Mouse (Mus musculus) G1E-ER4 (cell line): Measurements from ENCODE around the gene Pold4. TPM values are rescaled to one million over a fixed set of nuclear protein-coding genes. Genes with fewer than 3 reads are reported as not detected.

Source experiments
- GATA1 ChIP-seq: IDR thresholded peaks from one replicate; pipeline ENCODE4 v1.8.0; 2012; ENCODE audit warnings: low read length, inconsistent platforms
- polyA plus RNA-seq: library from polyadenylated mRNA; stranded (reverse); fragments of >175 nt; gene quantifications from 2 replicates; pipeline ENCODE4 v1.2.3, GENCODE M21; 2012

Pold4 gene
- polyA plus RNA-seq, 1 experiment = 24.7 TPM

DNA sequence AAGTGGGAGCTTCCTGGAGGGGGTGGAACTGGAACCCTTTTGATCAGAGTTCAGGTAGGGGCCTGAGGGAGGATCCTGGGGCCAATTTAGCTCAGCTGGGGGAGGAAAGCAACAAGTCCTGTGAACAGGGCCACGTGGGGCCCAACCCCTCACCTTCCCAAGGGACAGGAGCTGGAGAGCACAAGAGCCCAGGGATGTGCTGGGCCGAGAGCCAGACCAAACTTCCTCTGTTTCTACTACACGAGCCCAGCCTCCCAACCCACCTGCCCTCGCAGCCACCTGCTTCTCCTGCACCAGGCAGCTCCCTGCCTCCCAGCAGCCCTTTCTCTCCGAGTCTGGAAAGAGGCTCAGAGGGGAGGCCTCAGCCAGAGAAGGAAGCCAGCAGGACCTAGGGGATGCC lies 35.2 kb upstream of the Pold4 start:
- no peak for TF ChIP-seq GATA1

DNA sequence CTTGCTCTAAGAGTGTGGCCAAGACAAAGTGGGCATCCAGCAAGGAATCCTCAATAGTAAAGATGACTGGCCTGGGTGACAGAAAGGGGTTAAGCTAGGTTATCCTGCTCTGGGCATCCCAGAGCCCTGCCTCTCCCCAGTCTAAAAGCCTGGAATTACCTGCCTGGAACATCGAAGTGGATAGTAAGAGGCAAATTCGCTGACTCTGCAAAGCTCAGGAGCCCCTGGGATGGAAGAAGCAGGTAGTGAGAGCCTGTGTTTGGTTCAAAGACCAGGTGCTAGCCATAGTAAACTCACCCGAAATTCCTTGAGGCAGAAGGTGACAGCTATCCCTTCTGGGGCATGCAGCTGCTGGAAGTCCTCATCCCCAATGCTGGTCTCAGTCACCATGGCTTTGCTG lies 34.5 kb upstream of the Pold4 start:
- no peak for TF ChIP-seq GATA1

DNA sequence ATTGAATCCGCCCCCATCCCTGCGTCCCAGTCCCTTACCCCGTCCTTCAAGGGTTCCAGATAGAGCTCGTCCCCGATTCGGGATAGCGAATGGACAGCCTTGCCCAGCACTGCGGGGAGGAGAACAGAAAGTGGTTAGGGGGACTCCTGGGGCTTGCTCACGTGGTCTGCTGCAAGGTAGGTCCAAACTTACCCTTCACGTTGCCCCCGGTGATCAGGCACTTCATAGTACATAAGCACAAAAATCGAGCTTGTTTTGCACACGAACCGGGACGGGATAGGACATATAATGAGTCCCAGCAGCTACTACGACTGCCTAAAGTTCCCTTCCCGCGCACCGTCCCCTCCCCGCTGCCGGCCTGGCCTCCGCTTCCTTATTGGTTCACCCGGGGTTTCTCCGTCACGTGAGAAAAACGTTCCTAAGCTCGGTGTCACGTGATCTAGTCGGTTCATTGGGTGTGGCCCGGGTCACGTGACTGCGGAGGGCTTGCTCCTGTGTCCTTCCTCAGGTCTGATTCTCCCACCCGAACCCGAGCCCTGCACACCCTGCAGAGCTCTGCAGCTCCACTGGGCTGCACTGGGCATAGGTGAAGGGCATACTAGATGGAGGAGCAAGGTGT lies 30.3 kb upstream of the Pold4 start, which contains the start of gene Rad9a:
TSS of gene Rad9a (minus strand) at position 372 of the 619 bp plus-strand sequence.
- TF ChIP-seq GATA1 = no peak

DNA sequence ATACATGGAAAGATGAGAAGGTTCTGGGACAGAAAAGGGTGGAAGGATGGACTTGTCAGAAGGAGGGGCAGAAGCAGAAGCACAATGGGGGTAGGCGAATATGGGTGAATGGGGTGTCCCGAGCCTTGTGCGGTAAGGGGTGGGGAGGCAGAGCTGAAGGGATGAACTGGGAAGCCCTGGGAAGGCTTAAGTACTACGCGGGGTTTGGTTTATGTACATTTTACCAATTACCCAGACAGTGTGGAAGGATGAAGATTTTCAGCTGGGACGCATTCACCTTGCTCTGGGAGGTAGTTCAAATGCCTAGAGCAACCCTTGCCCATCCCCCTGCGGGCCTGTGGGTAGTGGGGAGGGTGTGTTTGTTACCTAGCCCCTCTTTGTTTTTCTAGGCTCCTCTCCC lies 29.6 kb upstream of the Pold4 start:
- TF ChIP-seq GATA1 = no peak

DNA sequence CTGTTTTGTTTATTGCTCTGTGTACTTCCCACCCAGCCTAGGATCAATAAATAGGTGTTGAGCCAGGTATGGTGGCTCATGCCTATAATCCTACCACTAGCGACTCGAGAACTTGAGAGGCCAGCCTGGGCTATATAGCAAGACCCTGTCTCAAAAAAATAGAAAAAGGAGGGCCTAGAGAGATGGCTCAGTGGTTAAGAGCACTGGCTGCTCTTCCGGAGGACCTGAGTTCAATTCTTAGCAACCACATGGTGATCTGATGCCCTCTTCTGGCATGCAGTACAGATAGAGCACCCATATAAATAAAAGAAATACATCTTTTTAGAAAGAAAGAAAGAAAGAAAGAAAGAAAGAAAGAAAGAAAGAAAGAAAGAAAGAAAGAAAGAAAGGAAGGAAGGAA lies 28.6 kb upstream of the Pold4 start:
- TF ChIP-seq GATA1 = no peak

DNA sequence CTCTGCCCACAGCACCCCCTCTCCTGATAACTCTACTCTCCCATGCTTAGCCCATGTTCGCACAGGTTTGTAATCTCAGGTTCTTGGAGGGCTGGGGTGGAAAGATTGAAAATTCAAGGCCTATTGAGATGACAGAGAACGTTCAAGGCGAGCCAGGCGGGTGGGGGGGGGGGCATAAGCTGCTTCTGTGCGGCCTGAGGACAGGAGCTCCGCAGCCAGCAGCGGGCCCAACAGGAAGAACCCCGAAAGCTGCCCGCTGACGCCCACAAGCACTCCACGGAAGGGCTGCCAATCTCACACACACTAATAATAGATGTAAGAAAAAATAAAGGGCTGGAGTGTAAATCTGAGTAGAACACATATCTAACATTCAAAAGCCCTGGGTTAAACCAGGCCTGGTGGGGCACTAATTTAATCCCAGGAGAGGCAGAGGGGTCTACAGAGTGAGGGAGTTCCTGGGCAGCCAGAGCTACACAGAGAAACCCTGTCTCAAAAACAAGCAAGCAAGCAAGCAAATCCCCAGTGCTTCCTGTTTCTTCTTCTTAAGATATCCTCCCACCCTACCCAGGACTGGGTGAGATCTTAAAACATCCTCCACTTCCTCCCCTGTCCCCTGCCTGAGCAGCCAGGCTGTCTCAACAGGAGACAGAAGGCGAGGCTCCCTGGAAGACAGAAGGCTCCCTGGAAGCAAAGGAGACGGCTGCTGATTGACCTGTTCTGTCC lies 27.9 kb upstream of the Pold4 start:
- no peak for TF ChIP-seq GATA1

DNA sequence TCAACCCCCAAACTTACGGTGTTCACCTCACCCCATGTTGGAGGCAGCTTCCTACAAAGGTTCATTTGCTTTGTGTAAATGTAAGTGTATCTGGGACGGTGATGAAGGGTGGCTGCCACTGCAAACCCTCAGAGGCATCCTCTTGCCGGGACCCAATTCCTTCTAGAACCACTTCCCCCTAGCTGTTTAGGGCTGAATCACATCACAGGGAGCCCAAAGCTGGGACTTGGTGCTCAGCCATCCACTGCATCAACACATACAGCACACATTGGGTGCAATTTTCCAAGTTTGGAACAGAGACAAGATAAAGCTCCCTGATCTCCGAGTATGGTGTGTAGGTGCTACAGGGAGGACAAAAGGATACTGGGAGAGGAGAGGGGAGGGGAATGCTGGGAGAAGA lies 26.8 kb upstream of the Pold4 start:
- no peak for TF ChIP-seq GATA1

DNA sequence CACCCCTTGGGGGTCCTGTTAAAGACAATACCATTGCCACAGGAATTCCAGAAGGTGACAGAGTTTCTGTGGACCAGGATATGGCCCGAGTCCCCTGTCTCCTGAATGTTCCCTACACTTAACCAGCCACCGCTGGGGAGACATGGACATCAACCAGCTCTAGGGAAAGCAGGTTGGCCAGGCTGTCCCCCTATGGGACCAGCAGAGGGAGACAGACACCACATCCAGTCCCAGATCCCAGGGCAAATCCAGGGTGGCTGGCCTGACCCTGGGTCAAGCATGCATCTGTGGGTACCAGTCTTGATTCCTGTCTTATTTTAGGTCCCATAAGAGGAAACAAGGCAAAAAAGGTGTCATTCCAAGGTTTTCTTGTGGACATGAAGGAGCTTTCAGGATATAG lies 24.7 kb upstream of the Pold4 start:
- TF ChIP-seq GATA1 = no peak

DNA sequence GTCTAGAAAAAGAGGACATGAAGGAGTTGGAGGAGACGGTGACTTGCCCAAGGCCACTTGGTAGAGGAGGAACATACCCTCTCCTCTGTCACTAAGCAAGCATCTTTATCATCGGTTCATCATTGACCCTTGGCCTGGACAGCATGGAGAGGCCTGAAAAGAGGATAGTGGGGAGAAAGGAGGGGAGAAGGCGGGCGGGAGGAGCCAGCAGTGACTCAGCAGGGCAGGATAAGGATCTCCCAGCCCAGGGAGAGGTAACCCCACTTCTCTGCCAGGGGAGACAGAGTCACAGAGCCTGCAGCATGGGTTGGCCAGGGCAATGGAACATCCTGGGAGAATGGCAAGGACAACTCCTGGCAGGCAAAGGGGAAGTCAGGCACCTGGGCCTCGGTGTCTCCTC lies 23.1 kb upstream of the Pold4 start:
- no peak for TF ChIP-seq GATA1

DNA sequence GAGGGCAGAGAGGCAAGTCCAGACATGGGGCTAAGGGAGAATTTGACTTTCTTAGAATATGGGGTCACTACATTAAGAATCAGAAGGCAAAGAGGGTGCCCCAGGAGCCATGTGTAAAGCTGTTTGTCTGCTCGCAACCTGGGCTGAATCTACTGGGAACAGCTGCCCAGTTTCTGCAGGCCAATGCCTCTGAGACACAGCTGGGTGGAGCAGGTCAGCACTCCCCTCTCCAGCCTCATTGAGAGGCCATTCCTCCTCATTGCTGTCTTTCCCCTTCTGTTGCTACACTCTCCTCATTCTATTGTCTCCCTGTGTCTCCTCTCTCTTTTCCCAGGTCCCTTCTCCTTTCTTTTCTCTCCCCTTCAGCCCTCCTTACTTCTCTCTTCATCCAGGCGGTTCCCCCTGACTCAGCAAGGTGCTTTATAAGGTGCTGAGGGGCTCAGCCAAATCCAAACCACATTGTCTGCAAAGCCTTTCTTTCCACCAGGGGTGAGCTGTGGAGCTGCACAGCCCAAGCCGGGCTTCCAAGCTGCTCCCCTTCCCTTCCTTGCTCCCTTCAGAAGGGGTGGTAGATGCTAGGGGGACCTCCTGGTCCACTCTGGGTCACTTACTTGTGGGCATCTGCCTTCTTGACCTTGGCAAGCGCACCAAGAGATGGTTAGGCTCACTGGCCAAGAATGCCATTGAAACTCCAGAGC lies 19.7 kb upstream of the Pold4 start:
- no peak for TF ChIP-seq GATA1

DNA sequence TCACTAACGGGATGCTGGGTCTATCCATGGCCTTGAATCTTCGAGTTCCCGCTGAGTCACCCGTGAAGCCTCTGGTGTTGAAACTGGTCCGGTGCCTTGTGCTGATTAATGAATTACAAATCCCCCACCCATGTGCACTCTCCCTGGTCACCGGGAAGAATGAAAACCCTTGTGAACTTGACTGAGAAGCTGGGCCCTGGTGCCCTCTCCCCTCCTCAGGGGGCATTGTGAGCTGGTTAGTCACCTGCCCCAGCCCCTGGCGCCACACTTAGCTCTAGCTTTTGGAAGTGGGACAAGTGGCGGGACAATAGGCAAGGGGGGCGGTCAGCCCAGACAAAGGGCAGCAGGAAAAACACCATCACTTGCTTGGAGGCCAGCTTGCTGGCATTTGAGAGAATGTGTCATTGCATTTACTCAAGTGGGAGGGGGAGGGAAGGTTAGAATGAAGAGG lies 18.1 kb upstream of the Pold4 start:
- no peak for TF ChIP-seq GATA1

DNA sequence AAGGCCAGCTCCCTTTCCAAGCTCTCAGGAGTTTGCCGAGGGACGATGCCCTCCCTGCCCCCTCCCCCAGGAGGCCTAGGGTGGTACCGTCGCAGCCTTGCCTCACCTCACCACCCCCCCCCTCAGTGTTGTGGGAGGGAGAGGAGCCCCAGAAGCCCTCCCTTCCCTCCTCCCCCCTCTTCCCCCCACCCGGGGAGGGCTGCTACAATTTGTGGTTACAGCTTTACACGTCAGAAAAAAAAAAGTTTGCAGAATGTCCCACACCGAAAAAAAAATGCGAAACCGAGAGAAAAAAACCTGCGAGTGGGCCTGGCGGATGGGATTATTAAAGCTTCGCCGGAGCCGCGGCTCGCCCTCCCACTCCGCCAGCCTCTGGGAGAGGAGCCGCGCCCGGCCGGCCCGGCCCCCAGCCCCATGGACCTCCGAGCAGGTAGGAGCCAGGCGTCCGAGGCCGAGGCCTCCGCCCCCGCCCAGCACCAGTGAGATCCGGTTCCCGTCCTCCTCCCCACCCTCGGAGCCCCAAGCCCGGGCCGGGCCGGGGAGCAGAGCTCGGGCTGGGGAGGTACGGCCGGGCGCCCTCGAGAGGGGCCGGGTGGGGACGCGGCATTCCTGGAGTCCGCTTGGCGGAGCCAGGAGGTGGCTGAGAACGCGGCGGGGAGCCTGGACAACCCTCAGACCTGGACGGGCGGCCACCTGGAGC lies 17.5 kb upstream of the Pold4 start, which contains the start of the genes Clcf1 and AC109138.7:
TSS of gene Clcf1 (plus strand) at position 168 of the 700 bp plus-strand sequence.
TSS of gene AC109138.7 (plus strand) at position 287 of the 700 bp plus-strand sequence.
- no peak for TF ChIP-seq GATA1

DNA sequence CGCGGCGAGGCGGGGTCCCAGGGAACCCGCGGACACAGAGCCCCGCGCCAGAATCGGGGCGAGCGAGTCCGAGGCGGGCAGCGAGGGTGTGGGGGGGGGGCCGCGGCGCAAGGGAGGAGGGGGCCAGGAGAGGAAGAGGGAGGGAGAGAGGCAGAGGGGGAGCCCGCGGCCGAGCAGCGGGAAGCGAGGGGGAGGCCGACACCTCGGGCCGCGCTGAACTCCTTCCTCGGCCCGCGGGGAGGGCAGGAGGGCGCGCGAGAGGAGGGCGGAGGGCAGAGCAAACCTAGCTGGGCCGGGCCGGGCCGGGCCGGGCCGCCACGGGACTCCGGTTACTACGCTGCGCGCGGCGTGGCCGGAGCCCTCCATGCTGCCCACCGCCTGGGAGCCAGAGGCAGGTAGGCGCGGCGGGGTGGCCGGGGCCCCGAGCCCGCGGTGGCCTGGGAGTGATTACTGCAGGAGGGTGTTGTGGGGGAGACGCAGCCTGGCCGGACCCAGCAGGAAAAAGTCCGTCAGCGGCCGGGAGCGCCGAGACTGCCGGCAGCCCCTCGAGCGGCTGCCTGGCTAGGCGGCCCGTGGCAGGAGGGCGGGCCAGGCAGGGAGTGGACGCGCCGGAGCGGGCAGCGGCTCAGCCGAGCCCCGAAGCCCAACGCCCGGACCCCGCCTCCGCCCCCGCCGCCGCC lies 16.8 kb upstream of the Pold4 start:
- TF ChIP-seq GATA1 = no peak

DNA sequence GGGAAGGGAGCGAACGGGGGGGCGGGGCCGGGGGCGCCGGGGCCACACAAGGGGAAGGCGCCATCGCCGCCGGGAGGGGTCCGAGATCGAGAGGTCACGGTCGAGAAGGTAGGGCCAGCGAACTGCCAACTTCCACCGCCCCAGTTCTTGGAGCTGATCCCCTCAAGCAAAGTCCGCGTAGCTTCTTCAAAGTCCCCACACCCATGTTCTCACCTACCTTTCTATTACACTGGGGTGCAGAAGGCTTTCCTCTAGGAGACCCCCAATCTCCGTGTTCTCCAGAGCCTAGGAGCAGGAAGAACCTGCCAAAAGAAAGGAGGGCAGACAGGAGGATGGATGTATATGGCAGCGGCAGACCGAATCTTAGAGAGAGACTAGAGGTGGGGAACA lies 16.3 kb upstream of the Pold4 start:
- no peak for TF ChIP-seq GATA1

DNA sequence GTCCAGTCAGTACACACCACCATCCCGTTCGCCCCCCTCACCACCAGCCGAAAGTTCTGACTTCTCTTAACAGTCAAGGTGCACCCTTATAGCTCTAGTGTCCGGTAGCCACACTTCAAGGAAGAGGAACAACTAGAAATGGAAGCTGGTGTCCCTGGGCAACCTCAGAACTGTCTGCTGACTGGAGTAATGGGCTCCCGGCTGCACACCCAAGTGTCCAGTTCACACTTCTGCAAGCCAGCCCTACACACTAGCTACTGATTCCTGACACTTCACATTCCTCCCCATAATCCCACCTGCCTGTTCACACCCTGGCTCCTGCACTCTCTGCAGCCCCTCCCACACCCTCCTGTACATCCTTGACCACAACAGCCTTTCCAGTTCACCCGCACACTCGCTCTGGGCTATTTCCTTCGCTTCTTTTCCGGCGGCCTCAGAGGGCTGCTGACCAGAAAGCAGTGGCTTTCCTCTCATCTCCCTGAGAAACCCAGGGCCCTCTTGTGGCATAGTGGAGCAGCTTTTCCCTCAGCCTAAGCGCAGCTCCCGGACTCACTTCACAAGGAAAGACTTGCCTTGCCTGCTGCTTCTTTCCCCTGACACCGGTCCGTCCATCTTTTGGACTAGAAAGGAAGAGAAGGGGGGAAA lies 15.5 kb upstream of the Pold4 start:
- TF ChIP-seq GATA1 = no peak
